Mouse (Mus musculus) embryonic facial prominence, embryonic 10.5 days (tissue): ENCODE results near the gene Depdc1b. TPM values are rescaled to one million over a fixed set of nuclear protein-coding genes. Genes with fewer than 3 reads are reported as not detected.
A peak's percentile ranks its signal among the peaks of the same experiment; 100 is the strongest.

Source experiments
- DNase-seq: peaks from one replicate; pipeline ENCODE4 v3.0.0-alpha.2; 2017; ENCODE audit warnings: low spot score
- H3K27ac ChIP-seq: fragments of 300-500 bp; sonication (generic); replicated peaks from 2 replicates; pipeline ENCODE4 v1.5.1; 2016; ENCODE audit warnings: mild to moderate bottlenecking
- H3K27me3 ChIP-seq: fragments of 300-500 bp; sonication (generic); replicated peaks from 2 replicates; pipeline ENCODE4 v1.6.1; 2016; ENCODE audit warnings: low read depth, mild to moderate bottlenecking; ENCODE audit not compliant: poor library complexity, severe bottlenecking
- H3K36me3 ChIP-seq: fragments of 300-500 bp; sonication (generic); replicated peaks from 2 replicates; pipeline ENCODE4 v1.6.1; 2016; ENCODE audit warnings: mild to moderate bottlenecking, moderate library complexity
- H3K4me1 ChIP-seq: fragments of 300-500 bp; sonication (generic); 2 replicates; pipeline ENCODE4 v1.6.1; 2016
- H3K4me3 ChIP-seq: fragments of 300-500 bp; sonication (generic); 2 replicates; pipeline ENCODE4 v1.5.1; 2016; ENCODE audit warnings: mild to moderate bottlenecking, moderate library complexity
- H3K9me3 ChIP-seq: fragments of 300-500 bp; sonication (generic); 2 replicates; pipeline ENCODE4 v1.6.1; 2016; ENCODE audit warnings: mild to moderate bottlenecking
- WGBS: fragments of 180-500 bp; shearing (Covaris S2); methylation state at CpG from one replicate; pipeline ENCODE4 v1.1.7; 2016; 5-methylcytosine and 5-hydroxymethylcytosine counted together
- polyA plus RNA-seq: library from polyadenylated mRNA; unstranded; fragments of >200 nt; fragmentation: Nextera tagmentation; extraction: Ambion mirVana; gene quantifications from 2 replicates; pipeline ENCODE4 v1.2.1, GENCODE M21; 2016

Gene Depdc1b
- polyA plus RNA-seq, 1 experiment from 2014 or later, result 18.7 TPM

DNA sequence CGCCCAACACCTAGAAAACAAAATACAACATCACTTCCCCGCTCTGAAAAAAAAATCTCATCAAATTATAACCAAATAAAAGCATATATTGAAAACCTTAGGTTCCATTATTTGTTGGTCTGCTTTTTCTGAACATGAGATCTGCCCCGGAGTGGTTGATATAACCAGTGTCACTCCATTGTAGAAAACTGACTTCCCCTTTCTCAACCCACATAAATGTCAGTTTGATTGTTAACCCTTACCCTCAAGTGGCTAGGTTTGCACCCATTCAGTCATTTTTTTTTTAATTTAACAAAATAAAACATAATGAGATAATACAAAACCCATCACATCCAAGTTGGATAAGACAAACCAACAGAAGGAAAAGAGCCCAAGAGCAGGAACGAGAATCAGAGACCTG is 25.8 kb upstream of the Depdc1b start:
- DNase-seq, result no peak
- no peak overlapping the region for H3K27ac ChIP-seq
- no peaks in the 10 kb centered on the region for H3K9me3 ChIP-seq
- H3K4me1 ChIP-seq, result no peaks in the 10 kb centered on the region
- 87% methylated on average over 4 of the region's 4 CpGs for WGBS
- H3K4me3 ChIP-seq, result no peak overlapping the region
- H3K27me3 ChIP-seq, result 0 out of 2 replicates have a peak, but pooled peaks cover 6% of the 10 kb centered on the region
- no peaks in the 10 kb centered on the region for H3K36me3 ChIP-seq

- Histone ChIP-seq H3K27ac (peak overlapping the region; percentile 71), H3K36me3 (no peaks in the 10 kb centered on the region), H3K4me1 (peaks cover 40% of the 10 kb centered on the region), H3K27me3 (no peaks in the 10 kb centered on the region), H3K4me3 (peak overlapping the region; percentile 47), H3K9me3 (no peaks in the 10 kb centered on the region)
- 11% methylated on average over 12 of the region's 12 CpGs for WGBS
- peak; percentile 69 for DNase-seq
These were observed 18.6 kb upstream of the Depdc1b start for GRCm38 (mm10) chr13:108297350-108298093.

- 56% methylated on average over 5 of the region's 5 CpGs for WGBS
- no peak overlapping the region for H3K4me3 ChIP-seq
- DNase-seq, result no peak
- H3K27me3 ChIP-seq, result no peaks in the 10 kb centered on the region
- H3K36me3 ChIP-seq, result no peaks in the 10 kb centered on the region
- peaks cover 41% of the 10 kb centered on the region for H3K4me1 ChIP-seq
- H3K9me3 ChIP-seq, result no peaks in the 10 kb centered on the region
- H3K27ac ChIP-seq, result peak overlapping the region; percentile 48; the same call in 1 of the 2 replicates
These were observed 17.9 kb upstream of the Depdc1b start for GRCm38 (mm10) chr13:108298241-108298640.

GRCm38 (mm10) chr13:108300346-108300950 is 15.7 kb upstream of the Depdc1b start:
- Histone ChIP-seq H3K36me3 (no peaks in the 10 kb centered on the region), H3K27ac (peak overlapping the region; percentile 70), H3K4me1 (peaks cover 53% of the 10 kb centered on the region), H3K9me3 (no peaks in the 10 kb centered on the region), H3K4me3 (no peak overlapping the region), H3K27me3 (no peaks in the 10 kb centered on the region)
- peak; percentile 55 for DNase-seq
- WGBS, result 20% methylated on average over 5 of the region's 5 CpGs

GRCm38 (mm10) chr13:108301411-108301810 is 14.7 kb upstream of the Depdc1b start:
- H3K27ac ChIP-seq, result peak overlapping the region; percentile 81

DNA sequence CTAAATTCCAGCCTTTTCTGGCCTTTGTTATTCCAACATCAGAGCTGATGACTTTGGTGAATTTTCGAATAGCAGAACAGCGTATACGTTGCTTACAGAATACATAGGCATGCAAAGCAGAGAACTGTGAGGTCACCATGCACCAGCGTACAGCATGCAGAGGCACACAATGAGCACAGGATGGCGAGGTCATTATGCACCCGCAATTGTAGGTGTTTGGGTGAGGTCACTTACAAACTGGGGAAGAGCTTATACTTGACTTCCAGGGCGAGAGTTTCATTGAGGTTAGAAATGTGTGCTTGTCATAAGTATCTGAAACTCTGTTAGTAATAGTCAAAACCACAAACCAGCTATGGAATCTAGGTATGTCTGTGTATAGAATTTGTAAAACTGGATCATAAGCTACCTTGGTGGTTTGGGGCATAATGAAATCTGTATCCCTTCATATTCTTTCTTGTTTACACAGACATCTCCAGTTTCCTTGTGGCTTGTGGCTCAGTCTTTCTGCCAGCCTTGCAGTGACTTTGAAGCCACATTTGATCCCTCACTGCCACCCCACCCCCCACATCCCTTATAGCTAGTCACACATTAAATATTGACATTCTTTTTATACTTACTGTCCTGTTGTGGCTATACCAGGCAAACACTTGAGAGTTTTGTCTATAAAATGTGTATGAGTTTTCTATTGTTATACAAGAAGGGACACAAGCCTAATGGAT is 13.0 kb upstream of the Depdc1b start:
- peaks cover 42% of the 10 kb centered on the region for H3K4me1 ChIP-seq
- DNase-seq, result no peak
- no peak overlapping the region for H3K4me3 ChIP-seq
- no peak overlapping the region for H3K27ac ChIP-seq
- no peaks in the 10 kb centered on the region for H3K27me3 ChIP-seq
- 83% methylated on average over 7 of the region's 7 CpGs for WGBS
- no peaks in the 10 kb centered on the region for H3K36me3 ChIP-seq
- no peaks in the 10 kb centered on the region for H3K9me3 ChIP-seq

More at GRCm38 (mm10) chr13:108301411-108301810, 14.7 kb upstream of the Depdc1b start:
- Histone ChIP-seq H3K4me1 (peaks cover 53% of the 10 kb centered on the region), H3K36me3 (no peaks in the 10 kb centered on the region), H3K4me3 (no peak overlapping the region), H3K27me3 (no peaks in the 10 kb centered on the region), H3K9me3 (no peaks in the 10 kb centered on the region)
- WGBS, result 25% methylated on average over 7 of the region's 7 CpGs
- DNase-seq, result peak; percentile 59

GRCm38 (mm10) chr13:108303841-108304240 is 12.3 kb upstream of the Depdc1b start:
- Histone ChIP-seq H3K27me3 (no peaks in the 10 kb centered on the region), H3K36me3 (no peaks in the 10 kb centered on the region), H3K4me1 (peaks cover 39% of the 10 kb centered on the region), H3K27ac (no peak overlapping the region), H3K4me3 (no peak overlapping the region), H3K9me3 (no peaks in the 10 kb centered on the region)
- 82% methylated on average over 1 of the region's 1 CpGs for WGBS
- DNase-seq, result no peak

GRCm38 (mm10) chr13:108304680-108305079 is 11.5 kb upstream of the Depdc1b start:
- no peak overlapping the region for H3K4me3 ChIP-seq
- no peaks in the 10 kb centered on the region for H3K36me3 ChIP-seq
- peaks cover 39% of the 10 kb centered on the region for H3K4me1 ChIP-seq
- H3K27me3 ChIP-seq, result no peaks in the 10 kb centered on the region
- no peak for DNase-seq
- 65% methylated on average over 2 of the region's 2 CpGs for WGBS
- H3K27ac ChIP-seq, result no peak overlapping the region
- no peaks in the 10 kb centered on the region for H3K9me3 ChIP-seq

- WGBS, result under 1% methylated on average over 32 of the region's 32 CpGs
- DNase-seq, result peak; percentile 71
- no peaks in the 10 kb centered on the region for H3K9me3 ChIP-seq
- no peaks in the 10 kb centered on the region for H3K27me3 ChIP-seq
- peaks cover 15% of the 10 kb centered on the region for H3K36me3 ChIP-seq
- H3K4me3 ChIP-seq, result peak overlapping the region; percentile 84
- peak overlapping the region; percentile 93 for H3K27ac ChIP-seq
- H3K4me1 ChIP-seq, result peaks cover 20% of the 10 kb centered on the region
These were observed 363 bp downstream of the Depdc1b start for GRCm38 (mm10) chr13:108316487-108316903.

DNA sequence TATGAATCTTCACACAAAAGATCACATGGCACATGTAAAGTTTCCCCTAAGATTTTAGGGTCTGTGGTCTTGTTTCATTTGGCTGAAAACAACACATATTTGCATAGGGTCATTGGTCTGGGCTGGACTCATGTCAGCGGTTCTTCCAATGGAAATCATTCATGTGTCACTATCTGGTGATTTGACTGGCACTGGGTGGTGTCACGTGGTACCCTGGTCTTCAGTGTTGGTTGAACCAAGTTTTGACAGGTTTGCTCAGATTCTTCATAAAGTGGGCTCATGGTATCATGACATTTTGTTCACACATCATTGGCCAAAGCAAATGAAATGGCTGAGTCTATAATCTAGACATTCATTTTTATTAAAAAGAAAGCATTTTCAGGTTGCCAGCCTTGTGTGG is 1.3 kb downstream of the Depdc1b start:
- H3K27ac ChIP-seq, result no peak overlapping the region
- H3K27me3 ChIP-seq, result no peaks in the 10 kb centered on the region
- H3K9me3 ChIP-seq, result no peaks in the 10 kb centered on the region
- H3K4me3 ChIP-seq, result peak overlapping the region; percentile 84
- 90% methylated on average over 2 of the region's 2 CpGs for WGBS
- DNase-seq, result no peak
- H3K36me3 ChIP-seq, result peaks cover 17% of the 10 kb centered on the region
- H3K4me1 ChIP-seq, result peaks cover 22% of the 10 kb centered on the region

DNA sequence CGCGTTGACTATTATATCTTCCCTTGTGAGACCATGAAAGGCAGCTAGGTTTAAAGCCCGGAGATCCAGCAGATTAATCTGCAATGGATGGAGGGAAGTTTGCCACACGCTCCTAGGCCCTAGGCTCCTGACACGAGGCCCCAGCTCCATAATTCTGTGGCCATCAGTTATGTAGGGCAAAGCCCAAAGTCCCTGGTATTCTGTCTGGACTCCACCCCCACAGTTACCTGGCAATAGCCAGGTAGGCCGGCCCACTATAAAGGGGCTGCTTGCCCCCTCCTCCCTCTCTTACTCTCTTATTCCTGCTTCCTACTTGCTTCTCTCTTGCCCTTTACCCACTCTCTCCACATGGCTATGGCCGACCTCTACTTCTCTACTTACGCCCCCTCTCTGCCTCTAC is 2.9 kb downstream of the Depdc1b start:
- H3K36me3 ChIP-seq, result peaks cover 19% of the 10 kb centered on the region
- no peak for DNase-seq
- H3K4me3 ChIP-seq, result no peak overlapping the region
- peaks cover 25% of the 10 kb centered on the region for H3K4me1 ChIP-seq
- H3K27ac ChIP-seq, result no peak overlapping the region
- H3K9me3 ChIP-seq, result no peaks in the 10 kb centered on the region
- WGBS, result 93% methylated on average over 8 of the region's 8 CpGs
- no peaks in the 10 kb centered on the region for H3K27me3 ChIP-seq

- Histone ChIP-seq H3K36me3 (peaks cover 31% of the 10 kb centered on the region), H3K4me1 (peaks cover 25% of the 10 kb centered on the region), H3K27me3 (no peaks in the 10 kb centered on the region), H3K27ac (no peak overlapping the region), H3K9me3 (no peaks in the 10 kb centered on the region), H3K4me3 (no peak overlapping the region)
- DNase-seq, result no peak
- WGBS, result 93% methylated on average over 8 of the region's 8 CpGs
These were observed 4.1 kb downstream of the Depdc1b start for GRCm38 (mm10) chr13:108320216-108320615.
